Mouse (Mus musculus): ENCODE results near the gene Rad50.

The Rad50 gene

DNA sequence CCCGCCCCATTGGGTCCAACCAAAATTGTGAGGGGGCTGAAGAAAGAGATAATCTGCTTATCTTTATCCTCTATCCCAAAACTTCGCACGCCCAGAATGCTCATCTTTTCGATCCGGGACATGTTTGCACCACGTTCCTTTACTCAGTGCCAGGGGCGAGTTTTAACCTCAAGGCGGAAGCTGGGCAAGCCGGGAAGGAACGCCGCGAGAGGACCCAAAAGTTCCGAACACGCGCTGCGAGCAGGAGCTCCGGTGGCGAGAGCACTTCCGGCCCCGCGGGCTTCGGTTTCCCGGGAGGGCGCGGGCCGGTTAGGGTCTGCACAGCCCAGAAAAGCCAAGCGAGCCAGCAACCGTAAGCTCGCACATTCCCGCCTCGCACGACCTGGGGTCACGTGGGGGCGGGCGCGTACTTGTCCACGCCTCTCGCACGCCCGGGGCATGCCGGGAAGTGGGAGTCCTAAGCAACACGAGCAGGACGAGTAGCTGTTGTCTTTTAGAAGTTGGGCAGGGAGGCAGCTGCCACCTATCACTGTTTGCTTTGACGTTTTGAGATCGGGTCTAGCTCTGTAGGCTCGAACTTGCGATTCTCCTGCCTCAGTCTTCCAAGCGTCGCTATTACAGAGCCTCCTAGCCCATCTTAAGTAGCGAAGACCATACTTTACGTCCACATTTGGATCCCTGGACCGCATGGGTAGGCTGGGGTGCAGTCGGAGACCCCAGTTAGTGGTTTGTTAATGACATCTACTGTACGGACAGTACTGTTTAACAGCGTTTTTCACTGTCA, at the start of gene Rad50:
Gene Rad50 (minus strand): TSS at position 386 of the 784 bp plus-strand sequence.
- peak; percentile 84 for DNase-seq (ENCODE audit: low spot score)

DNA sequence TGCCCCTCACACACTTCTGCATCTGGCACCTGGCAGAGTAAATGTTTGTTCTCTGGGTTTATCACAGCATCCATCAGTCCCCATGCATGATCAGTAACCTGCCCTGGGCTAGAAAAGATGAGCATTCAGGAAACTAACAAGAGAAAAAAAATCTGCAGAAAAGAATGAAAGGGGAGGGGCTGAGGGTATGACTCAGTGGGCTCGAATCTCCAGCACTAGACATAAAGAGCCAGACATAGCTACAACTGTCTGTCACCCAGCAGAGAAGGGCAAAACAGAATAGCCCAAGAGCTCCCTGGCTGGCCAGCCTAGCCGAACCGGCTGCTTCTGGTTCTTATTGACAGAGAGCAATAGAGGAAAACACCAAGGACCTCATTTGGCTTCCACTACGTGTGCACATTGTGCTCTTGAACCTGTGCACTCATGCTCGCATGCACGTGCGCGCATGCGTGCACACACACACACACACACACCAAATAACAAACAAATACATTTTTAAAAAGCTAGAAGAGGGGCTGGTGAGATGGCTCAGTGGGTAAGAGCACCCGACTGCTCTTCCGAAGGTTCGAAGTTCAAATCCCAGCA, 48.0 kb upstream of the Rad50 start:
- no peak for DNase-seq (ENCODE audit: low spot score)

DNA sequence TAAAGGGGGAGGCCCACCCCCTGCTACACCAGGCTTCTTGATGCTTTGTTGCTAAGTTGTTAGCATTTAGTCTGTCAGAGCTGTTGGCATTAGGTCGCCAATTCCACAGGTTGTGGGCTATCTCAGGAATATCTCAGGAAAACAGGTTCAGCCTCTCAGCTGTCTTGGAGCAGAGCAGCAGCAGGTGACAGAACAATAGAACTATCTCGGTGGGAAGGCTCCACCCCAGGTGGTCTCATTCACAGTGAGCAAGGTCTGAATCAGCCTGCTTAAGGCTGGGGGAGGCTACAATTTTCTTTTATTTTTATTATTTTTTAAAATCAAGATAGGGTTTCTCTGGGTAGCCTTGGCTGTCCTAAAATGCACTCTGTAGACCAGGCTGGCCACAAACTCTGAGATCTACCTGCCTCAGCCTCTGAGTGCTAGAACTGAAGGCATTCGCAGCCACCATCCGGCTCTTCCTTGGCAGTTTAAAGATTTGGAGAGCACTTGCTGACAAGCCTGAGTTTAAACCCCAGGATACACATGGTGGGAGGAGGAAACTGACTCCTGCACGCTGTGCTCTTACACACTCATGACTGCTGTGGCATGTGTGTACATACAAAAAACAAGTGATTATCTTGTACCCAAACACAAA, 42.7 kb upstream of the Rad50 start:
- no peak for DNase-seq (ENCODE audit: low spot score)

GRCm38 (mm10) chr11:53749306-53749705, 42.2 kb upstream of the Rad50 start:
- DNase-seq (ENCODE audit: low spot score) = no peak

DNA sequence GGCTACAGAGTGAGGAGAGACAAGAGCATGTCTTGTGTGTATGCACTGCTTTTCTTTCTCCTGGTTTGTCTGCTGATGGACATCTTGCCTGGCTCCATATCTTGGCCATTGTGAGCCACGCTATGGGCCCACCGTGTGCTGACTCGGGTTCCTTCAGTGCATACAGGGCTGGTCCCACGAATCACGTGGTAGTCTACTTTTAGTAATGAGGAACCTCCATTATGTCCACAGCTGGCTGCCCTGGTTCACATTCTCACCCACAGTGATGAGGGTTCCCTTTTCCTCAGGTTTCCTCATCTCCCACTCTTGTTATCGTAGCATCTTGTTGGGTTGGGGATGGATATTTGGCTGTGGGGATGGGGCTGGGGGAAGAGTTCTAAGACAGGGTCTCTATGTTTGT, 41.5 kb upstream of the Rad50 start:
- no peak for DNase-seq (ENCODE audit: low spot score)

- no peak for DNase-seq (ENCODE audit: low spot score)
These were observed 40.9 kb upstream of the Rad50 start for GRCm38 (mm10) chr11:53747985-53748384.

DNA sequence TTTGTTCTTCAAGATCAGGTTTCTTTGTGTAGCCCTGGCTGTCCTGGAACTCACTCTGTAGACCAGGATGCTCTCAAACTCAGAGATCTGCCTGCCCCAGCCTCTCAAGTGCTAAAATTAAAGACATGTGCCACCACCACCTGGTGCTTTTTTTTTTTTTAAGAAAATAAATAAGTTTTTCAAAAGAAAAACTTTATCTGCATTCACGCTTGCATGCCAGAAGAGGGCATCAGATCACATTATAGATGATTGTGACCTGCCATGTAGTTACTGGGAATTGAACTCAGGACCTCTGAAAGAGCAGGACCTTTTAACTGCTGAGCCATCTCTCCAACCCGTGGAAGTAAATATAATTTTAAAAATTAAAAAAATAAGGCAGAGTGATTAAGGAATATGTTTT, 38.1 kb upstream of the Rad50 start:
- no peak for DNase-seq (ENCODE audit: low spot score)

DNA sequence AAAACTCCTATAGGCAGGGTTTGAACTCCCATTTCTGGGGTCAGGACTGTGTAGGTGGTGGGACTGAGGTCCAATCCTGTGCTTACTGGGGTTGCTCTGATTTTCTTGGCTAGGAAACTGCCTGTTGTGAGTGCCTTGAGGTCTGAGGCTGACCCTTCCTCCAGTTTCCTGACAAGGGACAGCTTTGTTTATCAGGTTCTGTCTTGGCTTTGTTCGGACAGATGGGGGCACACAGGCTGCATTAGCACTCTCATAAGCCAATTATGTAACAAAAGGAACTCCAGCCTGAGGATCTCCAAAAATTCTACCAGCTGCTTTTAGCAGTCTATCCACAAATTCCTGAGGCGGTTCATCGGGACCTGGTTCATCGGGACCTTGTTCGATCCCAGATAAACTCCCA, 35.2 kb upstream of the Rad50 start:
- DNase-seq (ENCODE audit: low spot score) = no peak

DNA sequence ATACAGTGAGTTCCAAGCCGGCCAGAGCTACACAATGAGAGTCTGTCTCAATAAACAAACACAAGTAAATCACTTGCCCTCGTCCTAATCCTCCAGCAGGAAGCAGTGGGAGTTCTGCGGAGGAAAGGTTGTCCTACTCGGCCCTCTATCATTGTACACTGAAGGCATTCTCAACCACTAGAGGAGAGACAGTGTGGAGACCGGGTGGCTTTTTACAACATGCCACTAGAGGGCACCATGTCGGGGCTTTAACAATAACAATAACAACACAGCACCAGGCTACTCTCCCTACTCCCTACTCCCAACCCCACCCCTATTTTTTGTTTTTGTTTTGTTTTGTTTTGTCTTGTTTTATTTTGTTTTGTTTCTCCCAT, 30.4 kb upstream of the Rad50 start:
- DNase-seq (ENCODE audit: low spot score) = peak; percentile 13

- DNase-seq (ENCODE audit: low spot score) = peak; percentile 39
These were observed 29.9 kb upstream of the Rad50 start for GRCm38 (mm10) chr11:53736771-53737572.

GRCm38 (mm10) chr11:53735682-53736245, 28.6 kb upstream of the Rad50 start:
- DNase-seq (ENCODE audit: low spot score) = no peak

- DNase-seq (ENCODE audit: low spot score) = no peak
These were observed 28.0 kb upstream of the Rad50 start for GRCm38 (mm10) chr11:53734970-53735681.

DNA sequence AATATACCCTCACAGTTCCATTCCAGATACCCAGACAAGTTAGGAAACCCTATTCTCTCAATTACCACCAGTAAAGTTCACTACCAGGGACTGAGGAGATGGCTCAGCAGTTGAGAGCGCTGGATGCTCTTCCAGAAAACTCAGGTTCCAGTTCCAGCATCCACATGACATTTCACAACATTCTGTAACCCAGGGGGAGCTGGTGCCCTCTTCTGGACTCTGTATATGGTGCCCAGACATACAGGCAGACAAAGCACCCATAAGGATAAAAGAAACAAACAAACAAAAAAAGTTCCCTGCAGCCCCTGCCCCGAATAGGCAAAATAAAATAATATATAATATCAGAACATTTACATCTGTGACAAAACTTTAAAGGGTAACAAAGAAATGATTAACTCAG, 27.3 kb upstream of the Rad50 start:
- DNase-seq (ENCODE audit: low spot score) = no peak

GRCm38 (mm10) chr11:53733824-53734223, 26.7 kb upstream of the Rad50 start:
- DNase-seq (ENCODE audit: low spot score) = no peak

DNA sequence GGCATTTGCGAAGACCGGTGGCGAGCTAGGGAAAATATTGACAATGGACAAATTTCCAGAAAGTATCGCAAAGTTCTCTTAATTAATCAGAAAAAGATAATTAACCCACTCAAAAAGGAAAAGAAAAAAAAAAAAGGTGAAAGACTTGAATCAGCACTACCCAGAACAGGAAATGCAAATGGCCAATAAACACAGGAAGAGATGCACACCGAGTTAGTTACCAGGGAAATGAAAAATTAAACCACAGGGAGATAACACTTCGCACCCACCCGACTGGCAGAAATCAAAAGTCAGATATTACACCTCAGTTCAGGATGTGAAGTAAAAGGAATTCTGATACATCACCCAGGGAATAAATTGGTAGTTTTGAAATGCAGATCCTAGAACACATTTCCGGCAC, 25.1 kb upstream of the Rad50 start:
- no peak for DNase-seq (ENCODE audit: low spot score)

DNA sequence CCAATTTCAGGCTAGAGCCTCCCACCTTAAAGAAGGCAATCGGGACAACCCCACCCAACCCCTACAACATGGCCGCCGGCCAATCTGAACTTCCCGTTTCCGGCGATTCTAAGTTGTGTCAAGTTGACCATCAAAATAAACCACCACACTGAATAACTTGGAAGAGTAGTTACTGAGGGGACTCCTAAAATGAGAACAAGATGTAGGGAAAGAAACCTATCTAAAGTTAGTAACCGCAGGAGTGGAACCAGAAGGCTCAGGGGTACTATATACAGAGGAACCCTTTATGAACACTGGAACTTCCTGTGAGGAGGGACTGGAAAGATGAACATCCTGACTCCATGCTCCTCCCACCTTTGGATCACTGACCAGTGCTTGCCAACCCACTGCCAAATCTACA, 24.3 kb upstream of the Rad50 start:
- no peak for DNase-seq (ENCODE audit: low spot score)

- no peak for DNase-seq (ENCODE audit: low spot score)
These were observed 13.6 kb upstream of the Rad50 start, which contains the start of gene Il5 for GRCm38 (mm10) chr11:53720715-53721114. TSS of gene Il5 (plus strand) at chr11:53720794.

- no peak for DNase-seq (ENCODE audit: low spot score)
These were observed 12.6 kb upstream of the Rad50 start for GRCm38 (mm10) chr11:53719701-53720100.

DNA sequence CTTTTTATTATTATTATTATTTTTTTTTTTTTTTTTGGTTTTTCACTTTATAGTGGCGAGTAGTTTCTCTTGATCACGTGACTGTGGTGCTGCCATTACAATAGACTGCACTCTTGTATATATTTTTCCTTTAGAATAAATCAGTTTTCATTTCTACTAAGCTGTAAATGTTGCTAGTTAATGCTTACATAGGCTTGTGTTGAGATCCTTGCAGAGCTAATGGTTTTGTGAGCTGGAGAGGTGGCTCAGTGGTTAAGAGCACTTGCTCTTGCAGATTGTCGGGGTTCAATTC, 545 bp upstream of the Rad50 start:
- DNase-seq (ENCODE audit: low spot score) = no peak

DNA sequence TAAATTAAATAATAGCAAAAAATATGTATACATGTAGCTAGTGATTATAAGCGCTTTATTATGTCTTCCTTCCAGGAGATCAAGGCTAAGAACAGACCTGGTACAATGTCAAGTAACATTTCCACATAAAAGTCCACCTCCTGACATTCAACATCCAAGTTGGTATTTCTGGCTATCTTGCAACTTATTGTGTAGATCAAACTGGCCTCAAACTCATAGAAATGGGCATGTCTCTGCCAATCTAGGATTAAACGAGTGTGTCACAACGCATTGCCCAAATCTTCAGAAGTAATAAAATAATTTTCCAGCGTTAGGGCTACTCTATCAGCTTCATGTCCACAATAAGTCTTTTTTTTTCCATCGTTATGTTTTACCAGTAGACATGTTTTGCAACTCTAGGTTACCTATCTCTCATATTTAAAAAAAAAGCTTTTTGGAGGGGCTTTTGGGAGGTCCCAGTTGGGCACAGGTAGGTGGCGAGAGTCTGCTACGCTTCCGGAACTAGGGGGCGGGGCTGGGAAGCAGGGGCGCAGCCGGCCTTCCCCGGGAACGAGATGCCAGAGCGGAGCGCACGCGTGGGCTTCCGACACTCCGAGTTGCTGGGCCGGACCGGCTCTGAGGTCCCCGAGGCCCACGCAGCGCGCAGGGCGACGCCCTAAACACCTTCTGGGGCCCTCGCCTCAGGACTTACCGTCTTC, 734 bp downstream of the Rad50 start:
- DNase-seq (ENCODE audit: low spot score) = no peak

DNA sequence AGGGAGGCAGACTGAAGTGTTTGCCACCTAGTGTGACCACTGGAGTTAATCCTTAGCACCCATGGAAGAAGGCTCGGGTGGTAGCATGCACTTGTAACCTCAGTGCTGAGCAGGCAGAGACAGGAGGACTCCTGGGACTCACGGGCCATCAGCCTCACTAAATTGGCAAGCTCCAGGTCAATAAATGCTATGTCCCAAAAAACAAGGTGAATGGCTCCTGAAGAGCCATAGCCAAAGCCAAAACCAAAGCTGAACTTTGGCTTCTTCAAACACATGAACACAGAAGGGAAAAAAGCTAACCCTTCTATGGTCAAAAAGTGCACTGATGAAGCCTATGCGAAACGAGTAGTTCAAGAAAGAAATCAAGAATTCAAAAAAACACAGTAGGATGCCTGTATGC, 7.8 kb downstream of the Rad50 start:
- DNase-seq (ENCODE audit: low spot score) = no peak

All from ovary, postnatal 10 days (tissue).